Comparison of ENCODE assay signal across 15 mouse cellular contexts in genomic region chr7:19695213-19695594, GRCm38 (mm10). TPM values are rescaled to one million over a fixed set of nuclear protein-coding genes. Genes with fewer than 3 reads are reported as not detected.
A peak's percentile ranks its signal among the peaks of the same experiment; 100 is the strongest.
DNase-seq lines count a peak whose midpoint lies in the region; ATAC-seq and TF ChIP-seq lines count a peak whose summit lies in the region.
"Had no signal": no experiment of that assay in that cellular context is flagged by ENCODE, and none has a peak within 500 bp of the region (broad histone marks: within the 10 kb centered on the region; RNA-seq: fewer than 3 reads in every experiment).

No protein-coding gene starts in this region.

- 0 out of 2 replicates have a peak, but pooled peaks have one; percentile 3 for ATAC-seq in megakaryocyte progenitor cell, adult 5-6 weeks (replicated peaks; ENCODE audit: poor library complexity)
- no peak for ATAC-seq in forebrain, embryonic 14.5 days

- 0 out of 2 replicates have a peak overlapping the region, but pooled peaks have one; percentile 1 for H3K4me3 ChIP-seq in heart, embryonic 10.5 days
- peak overlapping the region; percentile 60 for H3K4me3 ChIP-seq in layer of hippocampus, adult 2 months
- H3K4me3 ChIP-seq in brown adipose tissue, adult 24 weeks (ENCODE audit: insufficient read depth, low read depth, low read length) = no peak overlapping the region
- no peak overlapping the region for H3K4me3 ChIP-seq in forebrain, embryonic 14.5 days (ENCODE audit: low read depth, low read length)
- H3K4me3 ChIP-seq: myocyte had no signal

- peak overlapping the region; percentile 84 for H3K27ac ChIP-seq in heart, embryonic 10.5 days
- H3K27ac ChIP-seq in layer of hippocampus, adult 2 months = peak overlapping the region; percentile 78
- peak overlapping the region; percentile 87 for H3K27ac ChIP-seq in brown adipose tissue, adult 24 weeks (replicated peaks; ENCODE audit: low read depth, low read length)
- no peak overlapping the region for H3K27ac ChIP-seq in forebrain, embryonic 14.5 days (ENCODE audit: low read depth, low read length)

- 4% methylated on average over 8 of the region's 8 CpGs for WGBS in heart, embryonic 10.5 days
- WGBS in forebrain, embryonic 14.5 days = 63% methylated on average over 8 of the region's 8 CpGs

- TF ChIP-seq CTCF in layer of hippocampus, adult 2 months (conservative IDR thresholded peaks at IDR 0.05) = no peak

- H3K4me2 ChIP-seq in forebrain, embryonic 14.5 days (ENCODE audit: low read length) = no peak overlapping the region

- peaks cover 64% of the 10 kb centered on the region for H3K4me1 ChIP-seq in heart, embryonic 10.5 days
- peaks cover 25% of the 10 kb centered on the region for H3K4me1 ChIP-seq in brown adipose tissue, adult 24 weeks (ENCODE audit: control insufficient read depth, insufficient read depth, insufficient read length, low read length)
- H3K4me1 ChIP-seq in forebrain, embryonic 14.5 days (ENCODE audit: control insufficient read depth, insufficient read depth, low read length) = peaks cover 4% of the 10 kb centered on the region; the same call in 1 of the 2 replicates

- H3K9me3 ChIP-seq in heart, embryonic 10.5 days = no peaks in the 10 kb centered on the region
- H3K9me3 ChIP-seq in forebrain, embryonic 14.5 days (replicated peaks; ENCODE audit: control insufficient read depth, low read length) = no peaks in the 10 kb centered on the region

- DNase-seq in heart, embryonic 10.5 days (ENCODE audit: low spot score) = no peak
- DNase-seq in heart, postnatal 14 days = no peak
- no peak for DNase-seq in layer of hippocampus, adult 2 months (ENCODE audit: low spot score in 2 of 2)
- no peak for DNase-seq in layer of hippocampus, postnatal 14 days (ENCODE audit: low spot score in 2 of 2)
- DNase-seq in frontal cortex, postnatal 36 days (ENCODE audit: low spot score in 2 of 2) = no peak
- DNase-seq in forebrain, embryonic 14.5 days (ENCODE audit: low spot score) = no peak
- DNase-seq: B cell, adult 2 months; retina, postnatal 1 day had no signal

- H3K9ac ChIP-seq in forebrain, embryonic 14.5 days (ENCODE audit: low read length) = no peak overlapping the region

- peaks cover 18% of the 10 kb centered on the region for H3K36me3 ChIP-seq in heart, embryonic 10.5 days
- H3K36me3 ChIP-seq in forebrain, embryonic 14.5 days (ENCODE audit: control insufficient read depth, insufficient read depth, low read length) = no peaks in the 10 kb centered on the region

- intact Hi-C loops in heart, postnatal 14 days (cut with DNase I) = no loop called here

- no peaks in the 10 kb centered on the region for H3K27me3 ChIP-seq in heart, embryonic 10.5 days (ENCODE audit: insufficient read depth, poor library complexity, severe bottlenecking)
- H3K27me3 ChIP-seq in forebrain, embryonic 14.5 days (replicated peaks; ENCODE audit: control insufficient read depth, insufficient read depth, low read length) = no peaks in the 10 kb centered on the region

RNA-seq across cellular contexts. Expression of gene Apoc1, which starts 2.7 kb away (rescaled TPM):
- 5.4 and 19.9 TPM in 2 replicates for polyA plus RNA-seq in heart, embryonic 10.5 days (2016; fragmentation: Nextera tagmentation; extraction: Ambion mirVana)
- total RNA-seq in heart, postnatal 14 days (2021) = 1 to 10 TPM; 2.2 to 8.9 TPM
- 1 to 10 TPM; 3.1 to 3.5 TPM for total RNA-seq in layer of hippocampus, adult 2 months (2021)
- 1 to 10 TPM; 6.1 to 6.8 TPM for total RNA-seq in layer of hippocampus, postnatal 14 days (2021)
- polyA plus RNA-seq in brown adipose tissue, adult 24 weeks (2012; ENCODE audit: insufficient read depth, insufficient read length, missing spikeins) = 1,406 and 1,867 TPM in 2 replicates
- 0.79 and 2.0 TPM in 2 replicates for total RNA-seq in megakaryocyte progenitor cell, adult 5-6 weeks (2015)
- total RNA-seq in megakaryocyte progenitor cell, adult 5-6 weeks (2017) = 1.1 and 6.4 TPM in 2 replicates
- 1.0 and 1.4 TPM in 2 replicates for polyA plus RNA-seq in forebrain, embryonic 14.5 days (2014; fragmentation: Nextera tagmentation; extraction: Ambion mirVana)
- polyA plus RNA-seq: myocyte had no signal

RNA-seq across cellular contexts. Expression of gene Apoe, which starts 3.8 kb away (rescaled TPM):
- polyA plus RNA-seq in heart, embryonic 10.5 days (2016; fragmentation: Nextera tagmentation; extraction: Ambion mirVana) = 326 and 523 TPM in 2 replicates
- 100 to 1,000 TPM; 243 to 352 TPM for total RNA-seq in heart, postnatal 14 days (2021)
- 1,000 to 10,000 TPM; 2,242 to 2,264 TPM for total RNA-seq in layer of hippocampus, adult 2 months (2021)
- 1,000 to 10,000 TPM; 2,679 to 2,697 TPM for total RNA-seq in layer of hippocampus, postnatal 14 days (2021)
- 777 and 1,675 TPM in 2 replicates for polyA plus RNA-seq in brown adipose tissue, adult 24 weeks (2012; ENCODE audit: insufficient read depth, insufficient read length, missing spikeins)
- total RNA-seq in megakaryocyte progenitor cell, adult 5-6 weeks (2015) = 18.7 and 27.5 TPM in 2 replicates
- 110 and 130 TPM in 2 replicates for total RNA-seq in megakaryocyte progenitor cell, adult 5-6 weeks (2017)
- 261 and 304 TPM in 2 replicates for polyA plus RNA-seq in forebrain, embryonic 14.5 days (2014; fragmentation: Nextera tagmentation; extraction: Ambion mirVana)

RNA-seq across cellular contexts. Expression of gene Apoc4, which starts 13.9 kb away (rescaled TPM):
- polyA plus RNA-seq in heart, embryonic 10.5 days (2016; fragmentation: Nextera tagmentation; extraction: Ambion mirVana) = 0.65 TPM in 1 of 2 replicates, not detected in the other
- total RNA-seq in heart, postnatal 14 days (2021) = not detected
- total RNA-seq in layer of hippocampus, adult 2 months (2021) = not detected
- not detected for total RNA-seq in layer of hippocampus, postnatal 14 days (2021)
- not detected in 2 replicates for polyA plus RNA-seq in brown adipose tissue, adult 24 weeks (2012; ENCODE audit: insufficient read depth, insufficient read length, missing spikeins)
- total RNA-seq in megakaryocyte progenitor cell, adult 5-6 weeks (2015) = not detected in 2 replicates
- not detected in 2 replicates for total RNA-seq in megakaryocyte progenitor cell, adult 5-6 weeks (2017)
- not detected in 2 replicates for polyA plus RNA-seq in forebrain, embryonic 14.5 days (2014; fragmentation: Nextera tagmentation; extraction: Ambion mirVana)
- polyA plus RNA-seq: cortical plate, adult 2 months; myocyte had no signal

RNA-seq across cellular contexts. Expression of gene Gm44805, which starts 14.0 kb away (rescaled TPM):
- polyA plus RNA-seq in heart, embryonic 10.5 days (2016; fragmentation: Nextera tagmentation; extraction: Ambion mirVana) = 0.46 TPM in 1 of 2 replicates, not detected in the other
- total RNA-seq in heart, postnatal 14 days (2021) = not detected
- not detected for total RNA-seq in layer of hippocampus, adult 2 months (2021)
- total RNA-seq in layer of hippocampus, postnatal 14 days (2021) = not detected
- polyA plus RNA-seq in brown adipose tissue, adult 24 weeks (2012; ENCODE audit: insufficient read depth, insufficient read length, missing spikeins) = not detected in 2 replicates
- total RNA-seq in megakaryocyte progenitor cell, adult 5-6 weeks (2015) = not detected in 2 replicates
- total RNA-seq in megakaryocyte progenitor cell, adult 5-6 weeks (2017) = not detected in 2 replicates
- polyA plus RNA-seq in forebrain, embryonic 14.5 days (2014; fragmentation: Nextera tagmentation; extraction: Ambion mirVana) = not detected in 2 replicates
- total RNA-seq: gastrocnemius, postnatal 4 days had no signal
- polyA plus RNA-seq: cortical plate, adult 2 months; limb, embryonic 14.5 days; myocyte; stomach, embryonic 14.5 days had no signal

RNA-seq across cellular contexts. Expression of gene Apoc2, which starts 17.5 kb away (rescaled TPM):
- polyA plus RNA-seq in heart, embryonic 10.5 days (2016; fragmentation: Nextera tagmentation; extraction: Ambion mirVana) = 10.8 TPM in 1 of 2 replicates, not detected in the other
- total RNA-seq in heart, postnatal 14 days (2021) = under 1 TPM; 0.41 to 0.55 TPM
- total RNA-seq in layer of hippocampus, adult 2 months (2021) = not detected
- total RNA-seq in layer of hippocampus, postnatal 14 days (2021) = not detected
- 1.7 TPM in 1 of 2 replicates, not detected in the other for polyA plus RNA-seq in brown adipose tissue, adult 24 weeks (2012; ENCODE audit: insufficient read depth, insufficient read length, missing spikeins)
- 1.7 and 2.7 TPM in 2 replicates for total RNA-seq in megakaryocyte progenitor cell, adult 5-6 weeks (2015)
- 2.2 and 5.2 TPM in 2 replicates for total RNA-seq in megakaryocyte progenitor cell, adult 5-6 weeks (2017)
- polyA plus RNA-seq in forebrain, embryonic 14.5 days (2014; fragmentation: Nextera tagmentation; extraction: Ambion mirVana) = not detected in 2 replicates
- polyA plus RNA-seq: cortical plate, adult 2 months; myocyte had no signal

Comparison
In these comparisons a context has a peak if more than half of its experiments do, and no peak if none do; other contexts are left out.
1. H3K4me3 ChIP-seq: peak in heart, embryonic 10.5 days (single experiment) and layer of hippocampus, adult 2 months (single experiment); none in brown adipose tissue, adult 24 weeks (single experiment) and forebrain, embryonic 14.5 days (single experiment).
2. RNA of gene Apoe, which starts 3.8 kb away (total RNA-seq): 2,679 to 2,697 TPM in layer of hippocampus, postnatal 14 days and 2,242 to 2,264 TPM in layer of hippocampus, adult 2 months; 243 to 352 TPM in heart, postnatal 14 days and 18.7 to 130 TPM in megakaryocyte progenitor cell, adult 5-6 weeks; every median in the first group is over 4 times any median in the second.